Mouse (Mus musculus): ENCODE results near the gene Coro7. TPM values are rescaled to one million over a fixed set of nuclear protein-coding genes. Genes with fewer than 3 reads are reported as not detected.
A peak's percentile ranks its signal among the peaks of the same experiment; 100 is the strongest.

The Coro7 gene
- polyA plus RNA-seq, 1 experiment from 2014 or later = 10.3 TPM

GRCm38 (mm10) chr16:4649211-4649610 lies 30.4 kb downstream of the Coro7 start:
- H3K4me3 ChIP-seq (ENCODE audit: low read depth, low read length) = no peak overlapping the region
- H3K4me2 ChIP-seq (ENCODE audit: low read depth, low read length) = no peak overlapping the region
- no peak for TF ChIP-seq EP300 (IDR thresholded peaks at IDR 0.05; ENCODE audit: low read depth)
- no peak for TF ChIP-seq CTCF (IDR thresholded peaks at IDR 0.05; ENCODE audit: low read depth)
- H3K4me1 ChIP-seq (ENCODE audit: insufficient read depth) = no peaks in the 10 kb centered on the region
- H3K27ac ChIP-seq (ENCODE audit: low read depth) = no peak overlapping the region
- peaks cover 63% of the 10 kb centered on the region for H3K36me3 ChIP-seq (replicated peaks; ENCODE audit: insufficient read depth, low read length)
- ATAC-seq (no peak), DNase-seq (no peak)
- H3K9me3 ChIP-seq (ENCODE audit: low read length) = no peaks in the 10 kb centered on the region
- 85% methylated on average over 5 of the region's 5 CpGs for WGBS (ENCODE audit: insufficient replicate concordance)
- no peak overlapping the region for H3K9ac ChIP-seq (replicated peaks)
- no peaks in the 10 kb centered on the region for H3K27me3 ChIP-seq (ENCODE audit: insufficient read depth, low read length)

- peaks cover 59% of the 10 kb centered on the region for H3K36me3 ChIP-seq (replicated peaks; ENCODE audit: insufficient read depth, low read length)
- no peak overlapping the region for H3K4me2 ChIP-seq (ENCODE audit: low read depth, low read length)
- H3K4me1 ChIP-seq (ENCODE audit: insufficient read depth) = peaks cover 3% of the 10 kb centered on the region; the same call in 1 of the 2 replicates
- H3K9ac ChIP-seq (replicated peaks) = no peak overlapping the region
- ATAC-seq = no peak
- H3K27me3 ChIP-seq (ENCODE audit: insufficient read depth, low read length) = no peaks in the 10 kb centered on the region
- no peak overlapping the region for H3K4me3 ChIP-seq (ENCODE audit: low read depth, low read length)
- 88% methylated on average over 28 of the region's 28 CpGs for WGBS (ENCODE audit: insufficient replicate concordance)
- no peak overlapping the region for H3K27ac ChIP-seq (ENCODE audit: low read depth)
- no peaks in the 10 kb centered on the region for H3K9me3 ChIP-seq (ENCODE audit: low read length)
- DNase-seq = no peak
- TF ChIP-seq EP300 (IDR thresholded peaks at IDR 0.05; ENCODE audit: low read depth) = no peak
- no peak for TF ChIP-seq CTCF (IDR thresholded peaks at IDR 0.05; ENCODE audit: low read depth)
Measured at GRCm38 (mm10) chr16:4648416-4649023, 31.1 kb downstream of the Coro7 start.

- Histone ChIP-seq H3K9ac (replicated peaks) (no peak overlapping the region), H3K4me2 (ENCODE audit: low read depth, low read length) (no peak overlapping the region), H3K4me3 (ENCODE audit: low read depth, low read length) (no peak overlapping the region), H3K9me3 (ENCODE audit: low read length) (no peaks in the 10 kb centered on the region), H3K36me3 (replicated peaks; ENCODE audit: insufficient read depth, low read length) (peaks cover 56% of the 10 kb centered on the region), H3K4me1 (ENCODE audit: insufficient read depth) (peaks cover 10% of the 10 kb centered on the region), H3K27me3 (ENCODE audit: insufficient read depth, low read length) (no peaks in the 10 kb centered on the region), H3K27ac (ENCODE audit: low read depth) (no peak overlapping the region)
- no peak for DNase-seq
- no peak for TF ChIP-seq CTCF (IDR thresholded peaks at IDR 0.05; ENCODE audit: low read depth)
- no peak for TF ChIP-seq EP300 (IDR thresholded peaks at IDR 0.05; ENCODE audit: low read depth)
- ATAC-seq = no peak
- 79% methylated on average over 13 of the region's 13 CpGs for WGBS (ENCODE audit: insufficient replicate concordance)
Measured at GRCm38 (mm10) chr16:4647651-4648141, 31.9 kb downstream of the Coro7 start.

GRCm38 (mm10) chr16:4646831-4647230 lies 32.7 kb downstream of the Coro7 start:
- Histone ChIP-seq H3K9ac (replicated peaks) (no peak overlapping the region), H3K4me3 (ENCODE audit: low read depth, low read length) (no peak overlapping the region), H3K4me2 (ENCODE audit: low read depth, low read length) (no peak overlapping the region), H3K27me3 (ENCODE audit: insufficient read depth, low read length) (no peaks in the 10 kb centered on the region), H3K9me3 (ENCODE audit: low read length) (no peaks in the 10 kb centered on the region), H3K36me3 (replicated peaks; ENCODE audit: insufficient read depth, low read length) (peaks cover 49% of the 10 kb centered on the region), H3K4me1 (ENCODE audit: insufficient read depth) (peaks cover 19% of the 10 kb centered on the region), H3K27ac (ENCODE audit: low read depth) (no peak overlapping the region)
- ATAC-seq (no peak), DNase-seq (no peak)
- TF ChIP-seq EP300 (IDR thresholded peaks at IDR 0.05; ENCODE audit: low read depth) (no peak), CTCF (IDR thresholded peaks at IDR 0.05; ENCODE audit: low read depth) (no peak)
- WGBS (ENCODE audit: insufficient replicate concordance) = 76% methylated on average over 4 of the region's 4 CpGs

- Histone ChIP-seq H3K9me3 (ENCODE audit: low read length) (no peaks in the 10 kb centered on the region), H3K4me2 (ENCODE audit: low read depth, low read length) (no peak overlapping the region), H3K36me3 (replicated peaks; ENCODE audit: insufficient read depth, low read length) (peaks cover 40% of the 10 kb centered on the region), H3K9ac (replicated peaks) (no peak overlapping the region), H3K27ac (ENCODE audit: low read depth) (no peak overlapping the region), H3K27me3 (ENCODE audit: insufficient read depth, low read length) (no peaks in the 10 kb centered on the region), H3K4me3 (ENCODE audit: low read depth, low read length) (no peak overlapping the region), H3K4me1 (ENCODE audit: insufficient read depth) (peaks cover 27% of the 10 kb centered on the region)
- DNase-seq (no peak), ATAC-seq (no peak)
- TF ChIP-seq CTCF (IDR thresholded peaks at IDR 0.05; ENCODE audit: low read depth) (no peak), EP300 (IDR thresholded peaks at IDR 0.05; ENCODE audit: low read depth) (no peak)
- WGBS (ENCODE audit: insufficient replicate concordance) = 77% methylated on average over 4 of the region's 4 CpGs
Measured at GRCm38 (mm10) chr16:4645867-4646266, 33.7 kb downstream of the Coro7 start.

GRCm38 (mm10) chr16:4643670-4644419 lies 35.7 kb downstream of the Coro7 start:
- ATAC-seq (no peak), DNase-seq (peak; percentile 50)
- no peak overlapping the region for H3K4me2 ChIP-seq (ENCODE audit: low read depth, low read length)
- H3K4me1 ChIP-seq (ENCODE audit: insufficient read depth) = peaks cover 42% of the 10 kb centered on the region
- H3K9me3 ChIP-seq (ENCODE audit: low read length) = no peaks in the 10 kb centered on the region
- TF ChIP-seq EP300 (IDR thresholded peaks at IDR 0.05; ENCODE audit: low read depth) (no peak), CTCF (IDR thresholded peaks at IDR 0.05; ENCODE audit: low read depth) (no peak)
- H3K4me3 ChIP-seq (ENCODE audit: low read depth, low read length) = no peak overlapping the region
- H3K27me3 ChIP-seq (ENCODE audit: insufficient read depth, low read length) = no peaks in the 10 kb centered on the region
- WGBS (ENCODE audit: insufficient replicate concordance) = 79% methylated on average over 11 of the region's 11 CpGs
- H3K9ac ChIP-seq (replicated peaks) = peak overlapping the region; percentile 26
- H3K27ac ChIP-seq (ENCODE audit: low read depth) = no peak overlapping the region
- H3K36me3 ChIP-seq (replicated peaks; ENCODE audit: insufficient read depth, low read length) = peaks cover 23% of the 10 kb centered on the region
